Comparison of ENCODE assay signal across 21 mouse cellular contexts in genomic region chr17:87625510-87626086, GRCm38 (mm10). TPM values are rescaled to one million over a fixed set of nuclear protein-coding genes. Genes with fewer than 3 reads are reported as not detected.
"Had no signal": no experiment of that assay in that cellular context is flagged by ENCODE, and none has a peak within 500 bp of the region (broad histone marks: within the 10 kb centered on the region; RNA-seq: fewer than 3 reads in every experiment).

No protein-coding gene starts in this region.

- H3K27me3 ChIP-seq: liver, embryonic 15.5 days; lung, embryonic 15.5 days; megakaryocyte, embryonic 14.5 days; midbrain, embryonic 13.5 days; midbrain, embryonic 15.5 days; neural tube, embryonic 13.5 days; neural tube, embryonic 15.5 days had no signal

- H3K9ac ChIP-seq: liver, embryonic 15.5 days; liver, postnatal 0 days; lung, embryonic 15.5 days; midbrain, embryonic 13.5 days; midbrain, embryonic 15.5 days; neural tube, embryonic 13.5 days; neural tube, embryonic 15.5 days had no signal

- ATAC-seq: liver, postnatal 0 days; lung, postnatal 0 days; midbrain, embryonic 13.5 days; midbrain, embryonic 15.5 days had no signal

- H3K4me3 ChIP-seq: liver, embryonic 15.5 days; lung, embryonic 15.5 days; megakaryocyte, embryonic 14.5 days; midbrain, embryonic 13.5 days; midbrain, embryonic 15.5 days; myocyte; neural tube, embryonic 13.5 days; neural tube, embryonic 15.5 days had no signal

- H3K27ac ChIP-seq: liver, embryonic 15.5 days; lung, embryonic 15.5 days; macrophage; midbrain, embryonic 13.5 days; midbrain, embryonic 15.5 days; neural tube, embryonic 13.5 days; neural tube, embryonic 15.5 days had no signal

- H3K9me3 ChIP-seq: liver, embryonic 15.5 days; lung, embryonic 15.5 days; megakaryocyte, embryonic 14.5 days; midbrain, embryonic 13.5 days; midbrain, embryonic 15.5 days; neural tube, embryonic 13.5 days; neural tube, embryonic 15.5 days had no signal

- DNase-seq: liver, postnatal 0 days; lung, adult 2 months; lung, postnatal 14 days; lung, postnatal 36 days; right cerebral cortex, postnatal 14 days; spleen, adult 18-20 months; thymus, adult 2 months; thymus, postnatal 25 days; thymus, postnatal 4 days had no signal

- H3K4me1 ChIP-seq: liver, embryonic 15.5 days; lung, embryonic 15.5 days; midbrain, embryonic 13.5 days; midbrain, embryonic 15.5 days; neural tube, embryonic 13.5 days; neural tube, embryonic 15.5 days had no signal

- H3K4me2 ChIP-seq: liver, embryonic 15.5 days; lung, embryonic 15.5 days; midbrain, embryonic 11.5 days; midbrain, embryonic 13.5 days; midbrain, embryonic 15.5 days; neural tube, embryonic 13.5 days; neural tube, embryonic 15.5 days had no signal

- H3K36me3 ChIP-seq: liver, embryonic 15.5 days; lung, embryonic 15.5 days; midbrain, embryonic 13.5 days; midbrain, embryonic 15.5 days; neural tube, embryonic 13.5 days; neural tube, embryonic 15.5 days had no signal

RNA-seq across cellular contexts. Expression of gene Epcam, which starts 10.2 kb away (rescaled TPM):
- total RNA-seq: megakaryocyte progenitor cell, adult 5-6 weeks had no signal
- polyA plus RNA-seq: macrophage, myocyte had no signal
